Mouse (Mus musculus): ENCODE results near the gene Lmf1. TPM values are rescaled to one million over a fixed set of nuclear protein-coding genes. Genes with fewer than 3 reads are reported as not detected.

Gene Lmf1
- polyA plus RNA-seq, 1 experiment, result 34.8 TPM

- no peak overlapping the region for H3K4me3 ChIP-seq (replicated peaks)
- no peaks in the 10 kb centered on the region for H3K36me3 ChIP-seq (replicated peaks; ENCODE audit: low read length)
- TF ChIP-seq GATA1 (IDR thresholded peaks at IDR 0.05; ENCODE audit: borderline replicate concordance, low read length) (no peak), FLI1 (IDR thresholded peaks at IDR 0.05; ENCODE audit: low read length) (no peak)
- H3K9me3 ChIP-seq, result no peaks in the 10 kb centered on the region
- H3K4me1 ChIP-seq, result no peaks in the 10 kb centered on the region
- H3K27me3 ChIP-seq (replicated peaks), result peaks cover 80% of the 10 kb centered on the region
Observed at GRCm38 (mm10) chr17:25668481-25669055, 89.7 kb downstream of the Lmf1 start.

- Histone ChIP-seq H3K27me3 (replicated peaks) (peaks cover 64% of the 10 kb centered on the region), H3K4me1 (no peaks in the 10 kb centered on the region), H3K36me3 (replicated peaks; ENCODE audit: low read length) (no peaks in the 10 kb centered on the region), H3K4me3 (replicated peaks) (no peak overlapping the region), H3K9me3 (peaks cover 15% of the 10 kb centered on the region)
- no peak for TF ChIP-seq GATA1 (IDR thresholded peaks at IDR 0.05; ENCODE audit: borderline replicate concordance, low read length)
- no peak for TF ChIP-seq FLI1 (IDR thresholded peaks at IDR 0.05; ENCODE audit: low read length)
Observed at GRCm38 (mm10) chr17:25672982-25673381, 94.1 kb downstream of the Lmf1 start.

GRCm38 (mm10) chr17:25677969-25678368 lies 99.1 kb downstream of the Lmf1 start:
- no peak for TF ChIP-seq FLI1 (IDR thresholded peaks at IDR 0.05; ENCODE audit: low read length)
- TF ChIP-seq GATA1 (IDR thresholded peaks at IDR 0.05; ENCODE audit: borderline replicate concordance, low read length), result no peak
- H3K9me3 ChIP-seq, result peaks cover 15% of the 10 kb centered on the region
- H3K36me3 ChIP-seq (replicated peaks; ENCODE audit: low read length), result no peaks in the 10 kb centered on the region
- no peaks in the 10 kb centered on the region for H3K4me1 ChIP-seq
- H3K4me3 ChIP-seq (replicated peaks), result no peak overlapping the region
- peaks cover 60% of the 10 kb centered on the region for H3K27me3 ChIP-seq (replicated peaks)

- Histone ChIP-seq H3K27me3 (replicated peaks) (peaks cover 66% of the 10 kb centered on the region), H3K36me3 (replicated peaks; ENCODE audit: low read length) (no peaks in the 10 kb centered on the region), H3K9me3 (peaks cover 14% of the 10 kb centered on the region), H3K4me3 (replicated peaks) (no peak overlapping the region), H3K4me1 (no peaks in the 10 kb centered on the region)
- TF ChIP-seq GATA1 (IDR thresholded peaks at IDR 0.05; ENCODE audit: borderline replicate concordance, low read length), result no peak
Observed at GRCm38 (mm10) chr17:25679818-25680217, 100.9 kb downstream of the Lmf1 start.

GRCm38 (mm10) chr17:25681636-25682035 lies 102.8 kb downstream of the Lmf1 start:
- no peak for TF ChIP-seq FLI1 (IDR thresholded peaks at IDR 0.05; ENCODE audit: low read length)
- TF ChIP-seq GATA1 (IDR thresholded peaks at IDR 0.05; ENCODE audit: borderline replicate concordance, low read length), result no peak
- H3K27me3 ChIP-seq (replicated peaks), result peaks cover 73% of the 10 kb centered on the region

GRCm38 (mm10) chr17:25686323-25686722 lies 107.4 kb downstream of the Lmf1 start:
- Histone ChIP-seq H3K27me3 (replicated peaks) (peaks cover 70% of the 10 kb centered on the region), H3K36me3 (replicated peaks; ENCODE audit: low read length) (no peaks in the 10 kb centered on the region), H3K4me3 (replicated peaks) (no peak overlapping the region), H3K9me3 (no peaks in the 10 kb centered on the region), H3K4me1 (peaks cover 3% of the 10 kb centered on the region; the same call in 1 of the 2 replicates)
- no peak for TF ChIP-seq FLI1 (IDR thresholded peaks at IDR 0.05; ENCODE audit: low read length)
- no peak for TF ChIP-seq GATA1 (IDR thresholded peaks at IDR 0.05; ENCODE audit: borderline replicate concordance, low read length)

More at GRCm38 (mm10) chr17:25681636-25682035, 102.8 kb downstream of the Lmf1 start:
- Histone ChIP-seq H3K4me1 (no peaks in the 10 kb centered on the region), H3K9me3 (peaks cover 1% of the 10 kb centered on the region), H3K36me3 (replicated peaks; ENCODE audit: low read length) (no peaks in the 10 kb centered on the region), H3K4me3 (replicated peaks) (no peak overlapping the region)

- no peaks in the 10 kb centered on the region for H3K36me3 ChIP-seq (replicated peaks; ENCODE audit: low read length)
- peaks cover 3% of the 10 kb centered on the region; the same call in 1 of the 2 replicates for H3K4me1 ChIP-seq
- no peak overlapping the region for H3K4me3 ChIP-seq (replicated peaks)
- no peaks in the 10 kb centered on the region for H3K9me3 ChIP-seq
- TF ChIP-seq GATA1 (IDR thresholded peaks at IDR 0.05; ENCODE audit: borderline replicate concordance, low read length) (no peak), FLI1 (IDR thresholded peaks at IDR 0.05; ENCODE audit: low read length) (no peak)
- peaks cover 68% of the 10 kb centered on the region for H3K27me3 ChIP-seq (replicated peaks)
Observed at GRCm38 (mm10) chr17:25688922-25689321, 110.0 kb downstream of the Lmf1 start.

- H3K4me3 ChIP-seq (replicated peaks), result no peak overlapping the region
- peaks cover 3% of the 10 kb centered on the region; the same call in 1 of the 2 replicates for H3K9me3 ChIP-seq
- H3K27me3 ChIP-seq (replicated peaks), result peaks cover 49% of the 10 kb centered on the region
- H3K36me3 ChIP-seq (replicated peaks; ENCODE audit: low read length), result no peaks in the 10 kb centered on the region
- TF ChIP-seq GATA1 (IDR thresholded peaks at IDR 0.05; ENCODE audit: borderline replicate concordance, low read length) (no peak), FLI1 (IDR thresholded peaks at IDR 0.05; ENCODE audit: low read length) (no peak)
- H3K4me1 ChIP-seq, result no peaks in the 10 kb centered on the region; the same call in 1 of the 2 replicates
Observed at GRCm38 (mm10) chr17:25696263-25696662, 117.4 kb downstream of the Lmf1 start.

GRCm38 (mm10) chr17:25698446-25698845 lies 119.6 kb downstream of the Lmf1 start:
- Histone ChIP-seq H3K4me1 (no peaks in the 10 kb centered on the region), H3K27me3 (replicated peaks) (peaks cover 42% of the 10 kb centered on the region), H3K9me3 (peaks cover 3% of the 10 kb centered on the region; the same call in 1 of the 2 replicates), H3K4me3 (replicated peaks) (no peak overlapping the region), H3K36me3 (replicated peaks; ENCODE audit: low read length) (no peaks in the 10 kb centered on the region)
- TF ChIP-seq FLI1 (IDR thresholded peaks at IDR 0.05; ENCODE audit: low read length), result no peak
- TF ChIP-seq GATA1 (IDR thresholded peaks at IDR 0.05; ENCODE audit: borderline replicate concordance, low read length), result no peak

- H3K4me3 ChIP-seq (replicated peaks), result no peak overlapping the region
- H3K9me3 ChIP-seq, result peaks cover 3% of the 10 kb centered on the region; the same call in 1 of the 2 replicates
- H3K36me3 ChIP-seq (replicated peaks; ENCODE audit: low read length), result no peaks in the 10 kb centered on the region
- H3K4me1 ChIP-seq, result no peaks in the 10 kb centered on the region
- peaks cover 40% of the 10 kb centered on the region for H3K27me3 ChIP-seq (replicated peaks)
- TF ChIP-seq GATA1 (IDR thresholded peaks at IDR 0.05; ENCODE audit: borderline replicate concordance, low read length) (no peak), FLI1 (IDR thresholded peaks at IDR 0.05; ENCODE audit: low read length) (no peak)
Observed at GRCm38 (mm10) chr17:25700863-25701496, 122.1 kb downstream of the Lmf1 start.

Measured in megakaryocyte, embryonic 14.5 days (primary cell).